Mouse (Mus musculus): Measurements from ENCODE around the gene Lrp8. TPM values are rescaled to one million over a fixed set of nuclear protein-coding genes. Genes with fewer than 3 reads are reported as not detected.

Gene Lrp8
- polyA plus RNA-seq, 2 experiments from 2014 or later: 0.94 to 0.96 TPM

DNA sequence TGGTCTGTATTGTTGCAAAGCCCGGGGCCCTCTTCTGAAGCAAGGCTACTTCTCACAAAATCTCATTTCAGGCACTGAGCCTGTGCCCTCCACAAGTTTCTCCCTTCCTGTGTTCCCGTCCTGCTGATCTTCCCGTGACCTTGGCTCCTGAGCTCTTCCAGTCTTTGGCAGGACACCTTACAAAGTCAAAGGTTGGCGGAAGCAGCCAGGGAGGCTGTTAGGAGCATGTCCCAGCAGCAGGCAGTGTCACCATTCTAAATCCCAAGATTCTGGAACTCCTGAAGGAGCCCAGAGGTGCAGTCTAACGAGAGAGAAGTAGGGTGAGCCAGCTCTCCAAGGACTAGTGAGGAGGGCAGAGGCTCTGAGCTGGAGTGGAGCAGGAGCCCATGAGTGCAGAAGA lies 46.5 kb downstream of the Lrp8 start:
- ATAC-seq: no peak

DNA sequence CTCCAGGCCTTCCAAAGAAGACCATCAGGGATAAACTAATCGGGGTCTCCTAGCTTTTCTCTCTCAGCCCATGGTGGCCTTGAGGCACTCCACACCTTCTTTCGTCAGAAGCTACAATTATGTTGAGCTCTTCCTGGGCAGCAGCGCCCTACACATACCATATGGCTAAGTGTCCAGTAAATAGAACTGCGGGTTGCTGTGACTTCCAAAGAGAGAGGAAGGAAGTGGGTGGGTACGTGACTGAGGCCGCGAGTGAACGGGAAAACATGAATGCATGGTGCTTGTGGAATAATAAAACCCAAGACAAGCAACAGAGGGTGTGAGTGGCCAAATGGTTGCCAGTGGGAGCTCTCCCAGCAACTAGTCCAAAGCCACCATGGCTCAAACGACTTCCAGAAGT lies 47.6 kb downstream of the Lrp8 start:
- no peak for ATAC-seq

DNA sequence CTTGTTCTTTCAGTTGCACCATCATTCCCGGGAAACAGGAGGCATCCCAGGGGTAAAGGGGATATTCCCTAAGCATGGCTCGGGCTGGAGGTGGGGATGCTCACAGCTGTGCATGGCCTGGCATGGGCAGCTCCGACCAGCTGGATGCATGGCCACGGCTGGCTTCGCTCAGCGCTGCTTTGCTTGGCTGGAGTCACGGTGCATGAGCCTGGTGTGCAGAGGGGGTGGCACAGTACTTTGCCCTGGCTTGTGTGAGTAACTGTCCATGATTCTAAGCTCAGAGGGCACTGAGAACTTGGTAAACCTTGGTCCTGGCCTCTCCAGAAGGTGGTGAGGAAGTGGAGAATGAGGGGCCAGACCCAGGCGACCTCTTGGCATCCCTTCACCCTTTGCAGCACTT lies 48.0 kb downstream of the Lrp8 start:
- ATAC-seq: no peak

DNA sequence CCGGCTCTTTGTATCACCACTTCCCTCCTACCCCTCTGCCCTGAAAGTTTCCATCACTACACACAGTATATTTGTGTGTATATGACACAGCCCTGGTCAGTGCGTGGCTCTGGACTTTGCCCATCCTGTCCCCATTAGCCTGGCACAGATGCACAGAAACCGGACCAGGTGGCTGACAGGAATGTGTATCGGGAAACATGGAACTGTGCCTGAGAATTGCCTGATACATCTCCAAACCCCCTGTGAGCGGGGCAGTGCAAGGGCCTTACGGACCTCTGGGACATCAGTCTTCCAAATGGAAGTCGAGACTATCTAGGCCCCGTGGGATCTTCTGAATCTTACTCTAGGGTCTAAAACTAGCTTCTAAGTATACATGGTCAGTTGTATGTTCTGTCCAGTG lies 51.3 kb downstream of the Lrp8 start:
- ATAC-seq: no peak

DNA sequence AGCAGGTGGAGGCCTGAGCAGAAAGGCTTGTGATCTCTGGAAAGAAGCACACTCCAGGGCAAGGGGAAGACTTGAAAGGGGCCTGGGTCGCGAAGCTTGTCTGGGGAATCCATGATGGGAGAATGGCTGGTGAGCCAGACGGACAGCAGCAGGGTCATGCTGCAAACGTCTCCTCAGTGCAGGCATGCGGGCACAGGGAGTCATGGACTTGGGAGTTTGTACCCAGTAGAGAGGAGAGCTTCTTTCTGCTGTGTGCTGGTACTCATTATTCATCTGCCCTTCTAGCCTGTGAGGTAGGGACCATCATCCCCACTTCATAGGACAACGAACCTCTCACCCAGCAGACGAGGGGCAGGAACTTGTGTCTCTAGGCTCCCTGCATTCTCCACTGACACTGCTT lies 51.8 kb downstream of the Lrp8 start:
- ATAC-seq: no peak

DNA sequence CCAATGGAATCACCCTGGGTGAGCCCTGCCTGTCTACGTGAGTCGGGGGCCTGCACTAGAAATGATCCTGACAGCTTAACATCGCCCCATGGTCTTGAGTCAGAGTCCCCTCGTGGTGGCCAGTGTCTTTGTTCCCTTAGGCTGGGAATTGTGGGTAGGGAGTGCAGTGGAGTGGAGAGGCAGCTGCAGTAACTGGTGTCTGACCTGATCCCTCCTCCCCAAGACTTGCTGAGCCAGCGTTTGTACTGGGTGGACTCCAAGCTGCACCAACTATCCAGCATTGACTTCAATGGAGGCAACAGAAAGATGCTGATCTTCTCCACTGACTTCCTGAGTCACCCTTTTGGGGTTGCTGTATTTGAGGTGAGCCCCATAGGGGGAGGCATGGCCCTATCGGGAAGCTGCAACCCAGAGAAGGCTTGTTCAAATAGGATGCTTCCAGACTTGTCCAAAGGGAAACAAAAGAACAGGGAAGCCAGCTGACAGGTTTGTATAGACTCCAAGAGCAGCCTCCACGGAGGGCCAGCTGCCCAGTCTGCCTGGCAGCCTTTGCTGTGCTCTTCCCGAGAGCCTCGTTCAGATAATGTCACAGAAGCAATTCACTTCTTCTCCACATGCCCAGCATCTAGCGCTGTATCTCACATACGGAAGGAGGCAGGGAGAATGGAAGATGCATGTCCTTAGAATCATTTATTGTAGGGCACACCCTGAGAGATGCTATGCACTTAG lies 55.1 kb downstream of the Lrp8 start:
- ATAC-seq: no peak

DNA sequence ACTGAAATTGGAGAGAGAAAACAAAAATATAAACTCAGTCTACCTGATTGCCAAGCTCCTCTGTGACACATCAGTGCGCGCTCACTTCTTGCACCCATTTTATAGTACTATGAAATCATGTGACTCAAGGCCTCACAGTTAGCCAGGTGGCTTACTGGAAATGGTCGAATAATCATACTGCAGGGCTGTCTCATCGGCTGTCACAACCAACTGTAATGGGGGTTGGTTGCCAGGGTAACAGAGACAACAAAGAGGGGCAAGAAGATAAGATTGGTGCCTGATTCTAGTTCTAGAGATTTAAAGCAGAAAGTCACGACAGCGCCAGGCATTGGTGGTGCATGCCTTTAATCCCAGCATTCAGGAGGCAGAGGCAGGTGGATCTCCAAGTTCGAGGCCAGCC lies 56.9 kb downstream of the Lrp8 start:
- no peak for ATAC-seq

DNA sequence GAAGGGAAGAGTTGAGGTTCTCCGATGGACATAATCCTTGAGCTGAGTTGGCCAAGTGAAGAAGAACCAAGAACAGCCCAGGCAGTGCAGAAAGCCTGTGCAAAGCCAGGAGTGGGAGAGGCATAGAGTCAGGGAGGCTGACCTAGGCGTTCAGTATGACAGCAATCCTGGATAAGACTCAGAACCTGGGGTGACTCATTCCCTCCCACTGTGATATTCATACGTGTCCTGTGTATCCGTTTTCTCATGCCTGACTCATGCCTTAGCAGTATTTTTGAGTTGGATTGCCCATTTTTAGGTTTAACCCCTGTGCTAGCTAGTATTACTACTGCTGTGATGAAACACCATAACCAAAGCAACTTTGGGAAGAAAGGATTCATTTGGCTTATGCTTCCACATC lies 62.8 kb downstream of the Lrp8 start:
- ATAC-seq: no peak

DNA sequence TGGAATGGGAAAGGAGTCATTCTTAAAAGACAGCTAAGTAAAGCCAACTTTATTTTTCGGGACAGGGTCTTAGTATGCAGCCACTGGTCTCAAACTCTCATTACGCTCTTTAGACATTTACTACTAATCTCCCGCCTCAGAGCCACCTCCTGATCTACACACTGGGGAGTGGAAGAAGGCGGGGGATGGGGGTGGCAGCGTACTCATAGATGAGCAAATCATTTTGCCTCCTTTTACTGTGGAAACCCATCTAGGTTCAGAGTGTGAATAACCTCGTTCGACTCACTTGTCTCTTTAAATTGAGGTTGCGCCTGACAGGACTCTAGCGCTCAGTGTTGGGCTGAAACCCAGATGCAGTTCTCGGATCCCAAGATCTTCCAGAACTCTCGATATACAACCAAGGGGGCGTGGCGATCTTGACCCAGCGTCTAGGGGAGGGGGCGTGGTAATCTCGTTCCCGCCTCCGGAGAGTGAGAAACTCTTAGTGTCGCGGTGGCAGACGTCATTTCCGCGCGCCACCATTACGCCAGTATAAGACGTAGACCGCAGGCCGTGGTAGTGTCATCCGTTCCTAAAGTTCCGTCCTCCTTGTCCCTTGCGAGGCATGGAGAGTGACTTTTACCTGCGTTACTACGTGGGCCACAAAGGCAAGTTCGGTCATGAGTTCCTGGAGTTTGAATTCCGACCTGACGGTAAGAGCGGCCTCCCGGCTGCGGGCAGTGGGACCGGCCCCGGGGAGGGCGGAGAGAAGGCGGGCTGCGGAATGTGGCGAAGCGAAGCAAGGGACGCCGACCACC lies 77.4 kb downstream of the Lrp8 start, which contains the start of gene Magoh:
Gene Magoh, plus strand, starts transcription at position 502 of the 797 bp plus-strand sequence.
- peak; percentile 97 for ATAC-seq

DNA sequence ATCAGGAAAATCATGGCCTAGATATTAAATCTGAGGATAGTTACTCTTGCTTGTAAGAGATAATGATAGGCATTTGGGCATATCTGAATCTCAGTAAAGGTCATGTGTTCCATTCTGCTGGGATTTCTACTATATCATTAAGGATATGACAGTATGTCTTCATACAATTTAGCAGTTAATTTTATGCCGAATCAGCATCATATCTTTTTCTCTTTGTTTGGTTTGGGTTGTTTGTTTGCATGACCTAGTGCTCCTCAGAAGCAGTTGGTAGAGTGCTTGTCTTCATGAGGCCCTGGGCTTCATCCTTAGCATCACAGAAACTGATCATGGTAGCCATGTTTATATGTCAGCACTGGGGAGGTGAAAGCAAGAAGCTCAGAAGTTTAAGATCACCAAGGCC lies 79.6 kb downstream of the Lrp8 start:
- no peak for ATAC-seq

DNA sequence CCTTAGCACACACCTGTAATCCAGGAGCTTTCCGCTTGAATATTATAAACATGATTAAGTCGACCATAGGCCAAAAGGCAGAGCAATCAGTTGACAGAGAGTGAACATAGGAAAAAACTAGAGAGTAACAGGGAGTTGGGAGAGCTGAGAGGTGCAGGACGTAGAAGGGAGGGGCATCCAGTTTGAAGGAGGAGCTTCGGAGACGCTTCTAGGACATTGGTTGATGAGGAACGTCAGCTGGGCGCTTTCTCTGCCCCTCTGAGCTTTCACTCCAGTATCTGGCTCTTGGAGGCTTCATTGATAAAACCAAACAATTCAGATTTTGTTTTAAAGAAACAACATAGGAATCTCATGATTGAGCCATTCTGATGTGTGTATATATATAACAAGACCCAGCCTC lies 84.3 kb downstream of the Lrp8 start:
- no peak for ATAC-seq

DNA sequence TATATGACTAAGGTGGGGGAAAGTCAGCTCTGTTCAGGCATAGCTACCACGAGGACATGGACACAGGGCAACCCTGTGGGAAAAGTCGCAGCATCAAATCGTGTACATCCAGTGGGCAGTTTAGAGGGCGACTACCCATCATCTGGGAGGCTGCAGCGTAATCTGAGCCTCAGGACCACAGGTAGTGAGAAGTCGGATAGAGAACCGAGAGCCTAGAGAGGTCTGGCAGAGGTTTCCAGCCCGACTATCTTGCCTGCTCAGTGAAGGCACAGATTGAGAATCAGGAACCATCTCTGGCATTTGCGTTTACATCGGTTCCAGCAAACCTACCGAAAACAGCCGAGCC lies 87.3 kb downstream of the Lrp8 start:
- peak; percentile 16 for ATAC-seq

DNA sequence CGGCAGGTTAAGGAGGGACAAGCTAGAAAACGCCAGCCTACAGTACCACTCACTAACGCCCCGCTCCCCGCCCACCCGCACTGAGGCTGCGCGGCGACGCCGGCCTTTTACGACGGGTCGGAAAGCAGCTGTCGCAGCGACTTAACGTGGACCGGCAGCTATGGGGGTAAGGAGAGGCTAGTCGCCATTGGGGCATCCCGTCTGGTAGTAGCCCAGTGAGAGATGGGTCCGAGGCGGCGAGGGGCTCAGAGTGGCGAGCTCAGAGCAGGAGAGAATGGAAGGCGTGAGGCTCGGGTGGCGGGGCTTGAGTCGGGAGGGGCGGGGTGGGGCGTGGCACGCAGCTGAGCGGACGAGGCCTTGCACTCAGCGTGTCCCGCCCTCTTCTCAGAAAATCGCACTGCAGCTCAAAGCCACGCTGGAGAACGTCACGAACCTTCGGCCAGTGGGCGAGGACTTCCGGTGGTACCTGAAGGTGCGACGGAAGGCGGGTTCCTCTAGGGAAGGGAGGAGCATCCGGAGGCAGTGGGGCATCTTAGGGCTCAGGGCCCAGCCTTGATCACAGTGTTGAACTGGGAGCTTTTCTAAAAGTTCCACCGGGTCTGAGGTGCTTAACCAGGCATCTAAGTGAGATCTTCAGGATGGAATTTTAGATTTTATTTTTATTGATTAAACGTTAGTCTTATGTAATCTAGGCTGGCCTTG lies 87.8 kb downstream of the Lrp8 start, which contains the start of gene 0610037L13Rik:
Gene 0610037L13Rik, plus strand, starts transcription at position 83 of the 702 bp plus-strand sequence.
- ATAC-seq: peak; percentile 96

DNA sequence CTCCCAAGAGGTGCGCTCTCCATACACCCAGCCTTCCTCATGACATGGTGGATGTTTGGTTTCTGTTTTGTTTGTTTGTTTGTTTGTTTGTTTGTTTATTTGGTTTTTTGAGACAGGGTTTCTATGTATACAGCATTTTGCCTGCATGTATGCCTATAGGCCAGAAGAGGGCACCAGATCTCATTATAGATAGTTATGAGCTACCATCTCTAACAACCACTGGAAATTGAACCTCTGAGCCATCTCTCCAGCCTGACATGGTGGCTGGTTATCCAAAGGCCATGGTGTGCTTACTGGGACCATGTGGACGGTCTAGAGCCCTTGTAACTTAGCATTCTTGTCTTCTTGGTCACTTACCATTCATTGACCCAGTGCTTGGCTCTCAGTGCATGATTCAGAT lies 90.6 kb downstream of the Lrp8 start:
- ATAC-seq: peak; percentile 21

DNA sequence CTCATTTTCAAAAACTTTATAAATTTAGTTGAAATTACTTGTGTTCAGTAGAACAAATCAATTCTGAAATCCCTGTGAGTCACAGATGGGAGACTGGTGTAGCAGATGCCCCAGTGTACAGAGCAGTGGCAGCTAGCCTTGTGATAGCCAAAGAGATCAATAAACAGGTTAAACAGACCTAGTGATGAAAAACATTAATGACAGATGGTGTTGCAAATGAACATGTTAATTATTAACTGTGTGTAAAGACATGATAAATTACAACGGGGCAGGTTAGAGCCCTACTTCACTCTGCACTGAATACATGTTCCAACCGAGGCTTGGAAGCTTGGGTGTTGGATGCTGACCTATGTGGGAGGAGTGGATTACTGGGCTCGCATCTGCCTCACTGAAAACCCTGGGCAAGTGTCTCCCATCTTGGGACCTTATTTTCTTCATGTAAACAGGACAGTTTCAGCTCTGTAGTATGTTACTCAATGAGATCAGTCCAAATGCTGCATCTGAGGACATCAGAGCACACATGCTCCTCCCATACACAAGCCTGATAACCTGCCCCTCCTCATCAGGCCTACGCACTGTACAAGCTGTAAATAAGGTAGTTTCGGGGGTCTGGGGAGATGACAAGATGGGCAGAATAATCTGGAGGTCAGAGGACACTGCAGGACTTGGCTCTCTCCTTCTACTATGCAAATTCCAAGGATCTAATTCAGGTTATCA lies 97.3 kb downstream of the Lrp8 start:
- ATAC-seq: no peak

DNA sequence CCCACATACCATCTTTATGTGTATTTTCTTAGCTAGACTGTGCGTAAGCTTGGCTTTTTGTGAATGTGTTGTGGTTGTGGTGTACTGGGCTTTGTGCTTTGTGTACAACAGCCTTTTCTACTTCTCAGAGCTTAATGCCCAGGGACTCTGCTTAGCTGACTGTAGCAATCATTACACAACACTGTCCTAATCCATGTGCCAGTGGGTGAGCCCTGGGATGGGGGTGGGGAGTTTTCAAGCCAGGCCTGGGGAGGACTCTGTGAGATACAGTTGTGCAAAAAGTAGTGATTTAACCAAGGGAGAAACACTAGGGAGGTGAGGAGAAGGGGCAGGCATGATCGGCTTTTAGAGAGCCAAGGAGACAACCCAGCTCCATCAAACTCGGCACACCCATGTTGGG lies 98.1 kb downstream of the Lrp8 start:
- ATAC-seq: no peak

DNA sequence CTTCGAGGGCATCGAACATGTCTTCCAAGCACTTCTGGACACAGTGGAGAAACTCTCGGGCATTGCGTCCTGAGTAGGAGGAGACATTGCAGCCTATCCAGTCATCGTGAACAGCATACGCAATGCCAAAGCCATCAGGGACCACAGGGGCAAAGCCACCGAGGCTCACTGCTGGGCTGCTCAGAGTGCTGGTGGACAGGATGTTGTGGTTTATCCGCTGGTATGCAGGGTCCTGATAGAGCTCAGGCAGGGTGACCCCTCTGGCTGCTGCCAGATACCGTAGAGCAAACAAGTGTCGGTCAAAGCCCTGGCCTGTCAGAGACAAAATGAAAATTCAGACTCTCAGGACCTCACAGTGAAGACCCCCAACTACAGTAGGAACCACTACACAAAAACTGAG lies 102.2 kb downstream of the Lrp8 start:
- ATAC-seq: no peak

DNA sequence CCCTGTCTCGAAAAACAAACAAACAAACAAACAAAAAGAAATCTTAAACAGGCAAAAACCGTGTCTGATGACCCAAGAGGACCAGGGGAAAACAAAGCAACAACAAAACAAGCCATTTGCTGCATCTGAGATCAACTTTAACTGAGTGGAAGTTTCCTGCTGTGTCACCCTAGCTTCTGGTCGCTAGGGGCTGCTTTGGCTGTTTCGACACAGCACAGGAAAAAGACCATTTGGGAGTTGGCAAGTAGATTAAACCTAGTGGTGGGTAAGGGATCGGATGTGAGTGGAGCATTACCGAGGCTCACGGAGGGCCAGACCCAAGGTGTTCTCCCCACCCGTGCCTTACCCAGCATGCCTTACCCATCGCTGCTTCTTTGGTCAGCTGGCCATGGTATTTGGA lies 104.5 kb downstream of the Lrp8 start:
- no peak for ATAC-seq

DNA sequence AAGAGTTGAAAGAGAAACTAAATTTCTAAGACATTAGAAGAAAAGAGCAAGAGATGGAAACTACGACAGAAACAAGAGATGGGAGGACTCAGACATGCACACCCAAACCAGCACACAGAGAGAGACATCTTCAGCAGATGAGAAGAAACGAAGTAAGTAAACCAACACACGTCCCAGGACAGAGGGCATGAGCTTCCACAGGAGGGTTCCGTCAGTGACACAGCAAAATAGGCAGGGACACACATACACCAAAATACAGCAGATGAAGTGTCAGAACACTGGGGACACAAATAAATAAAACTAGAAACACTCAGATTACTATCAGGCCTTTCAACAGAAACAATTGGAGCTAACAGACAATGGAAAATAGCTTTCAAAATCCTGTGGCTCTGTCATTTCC lies 108.0 kb downstream of the Lrp8 start:
- ATAC-seq: no peak

DNA sequence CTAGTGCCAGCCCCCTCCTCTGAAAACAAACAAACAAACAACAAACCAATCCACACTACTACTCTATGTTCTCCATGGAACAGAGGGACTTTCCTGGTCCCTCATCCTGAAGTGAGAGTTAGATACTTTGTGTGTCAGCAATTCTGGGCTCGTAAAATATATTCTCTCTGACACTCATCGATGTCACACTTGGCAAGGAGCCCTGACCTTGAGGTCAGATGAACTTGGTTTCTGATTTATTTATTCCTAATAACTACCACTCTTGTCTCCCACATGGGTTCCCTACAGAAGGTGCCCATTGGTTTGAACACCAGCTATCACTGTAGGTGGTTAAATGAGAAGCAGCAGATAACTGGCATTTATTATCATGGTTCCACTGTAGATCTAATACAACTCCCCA lies 118.3 kb downstream of the Lrp8 start:
- ATAC-seq: no peak

DNA sequence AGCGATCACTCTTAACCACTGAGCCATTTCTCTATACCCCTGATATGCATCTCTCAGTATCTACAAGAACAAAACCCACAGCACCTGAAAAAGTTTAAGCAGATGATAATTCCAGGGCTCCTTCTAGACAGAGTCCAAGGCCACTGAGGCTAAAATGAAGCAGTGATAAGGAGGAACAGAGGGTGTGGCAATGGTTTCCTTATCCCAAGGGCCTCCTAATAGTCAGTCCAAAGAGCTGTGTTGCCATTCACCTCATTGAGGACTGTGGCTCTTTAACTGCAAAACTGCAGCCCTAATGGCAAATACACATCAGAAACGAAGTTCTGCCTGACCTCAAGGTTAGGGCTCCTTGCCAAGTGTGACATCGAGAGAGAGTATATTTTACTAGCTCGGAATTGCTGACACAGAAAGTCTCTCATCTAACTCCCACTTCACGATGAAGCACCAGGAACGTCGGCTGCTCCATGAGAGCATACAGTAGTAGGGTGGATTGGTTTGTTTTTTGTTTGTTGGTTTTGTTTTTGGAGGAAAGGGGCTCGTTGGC lies 119.2 kb downstream of the Lrp8 start:
- no peak for ATAC-seq

DNA sequence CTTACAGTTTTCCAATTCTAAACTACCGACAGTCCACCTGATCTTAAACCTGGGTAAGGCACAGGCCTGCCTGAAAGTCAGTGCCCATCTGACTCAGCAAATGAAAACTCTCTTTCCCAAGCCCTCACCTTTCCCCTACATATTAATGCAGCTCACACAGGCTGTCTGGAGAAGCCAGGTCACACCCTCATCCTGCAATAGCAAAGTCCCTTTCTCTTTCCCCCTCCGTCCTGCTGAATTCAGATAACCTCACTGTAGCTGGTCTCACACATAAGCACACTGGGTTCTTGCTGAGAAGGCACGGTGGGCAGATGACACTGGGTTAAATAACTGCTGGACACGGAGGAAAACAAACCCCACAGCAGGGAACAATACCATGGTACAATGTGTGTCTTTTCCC lies 119.9 kb downstream of the Lrp8 start:
- ATAC-seq: no peak
